Mouse (Mus musculus): ENCODE results near the gene Aip. TPM values are rescaled to one million over a fixed set of nuclear protein-coding genes. Genes with fewer than 3 reads are reported as not detected.

Aip gene
- polyA plus RNA-seq, 1 experiment from 2014 or later, result 169 TPM

GRCm38 (mm10) chr19:4156771-4157170 is 31.1 kb upstream of the Aip start:
- Histone ChIP-seq H3K36me3 (ENCODE audit: inconsistent target) (peaks cover 63% of the 10 kb centered on the region), H3K27ac (no peak overlapping the region), H3K79me2 (ENCODE audit: inconsistent target) (no peaks in the 10 kb centered on the region), H3K4me3 (ENCODE audit: inconsistent target) (no peak overlapping the region)
- 89% methylated on average over 11 of the region's 12 CpGs for WGBS (ENCODE audit: missing documents)

- 68% methylated on average over 20 of the region's 20 CpGs for WGBS (ENCODE audit: missing documents)
- H3K4me3 ChIP-seq (ENCODE audit: inconsistent target), result no peak overlapping the region
- H3K36me3 ChIP-seq (ENCODE audit: inconsistent target), result peaks cover 63% of the 10 kb centered on the region
- no peak overlapping the region for H3K27ac ChIP-seq
- H3K79me2 ChIP-seq (ENCODE audit: inconsistent target), result no peaks in the 10 kb centered on the region; the same call in 1 of the 2 replicates
Observed at GRCm38 (mm10) chr19:4156073-4156579, 30.5 kb upstream of the Aip start.

- Histone ChIP-seq H3K27ac (no peak overlapping the region), H3K36me3 (ENCODE audit: inconsistent target) (peaks cover 64% of the 10 kb centered on the region)
- 51% methylated on average over 6 of the region's 6 CpGs for WGBS (ENCODE audit: missing documents)
Observed at GRCm38 (mm10) chr19:4155223-4156072, 29.8 kb upstream of the Aip start.

GRCm38 (mm10) chr19:4154437-4155222 is 29.0 kb upstream of the Aip start:
- 22% methylated on average over 13 of the region's 13 CpGs for WGBS (ENCODE audit: missing documents)

More at GRCm38 (mm10) chr19:4155223-4156072, 29.8 kb upstream of the Aip start:
- no peak overlapping the region for H3K4me3 ChIP-seq (ENCODE audit: inconsistent target)
- H3K79me2 ChIP-seq (ENCODE audit: inconsistent target), result peaks cover 7% of the 10 kb centered on the region; the same call in 1 of the 2 replicates

GRCm38 (mm10) chr19:4153232-4153654 is 27.6 kb upstream of the Aip start, which contains the start of gene Ptprcap:
Gene Ptprcap, plus strand, starts transcription at chr19:4153604.
- H3K4me3 ChIP-seq (ENCODE audit: inconsistent target), result no peak within 1 kb of the TSS
- H3K36me3 ChIP-seq (ENCODE audit: inconsistent target), result peaks cover 55% of the 10 kb centered on the region

More at GRCm38 (mm10) chr19:4154437-4155222, 29.0 kb upstream of the Aip start:
- Histone ChIP-seq H3K27ac (no peak overlapping the region), H3K4me3 (ENCODE audit: inconsistent target) (no peak overlapping the region), H3K79me2 (ENCODE audit: inconsistent target) (peaks cover 15% of the 10 kb centered on the region), H3K36me3 (ENCODE audit: inconsistent target) (peaks cover 69% of the 10 kb centered on the region)

GRCm38 (mm10) chr19:4152445-4153231 is 27.0 kb upstream of the Aip start:
- Histone ChIP-seq H3K36me3 (ENCODE audit: inconsistent target) (peaks cover 53% of the 10 kb centered on the region), H3K27ac (no peak overlapping the region)

More at GRCm38 (mm10) chr19:4153232-4153654, 27.6 kb upstream of the Aip start, which contains the start of gene Ptprcap:
- no peak within 1 kb of the TSS for H3K27ac ChIP-seq
- WGBS (ENCODE audit: missing documents), result 88% methylated on average over 11 of the region's 11 CpGs
- peaks cover 26% of the 10 kb centered on the region for H3K79me2 ChIP-seq (ENCODE audit: inconsistent target)

GRCm38 (mm10) chr19:4151898-4152297 is 26.2 kb upstream of the Aip start:
- no peak overlapping the region for H3K4me3 ChIP-seq (ENCODE audit: inconsistent target)
- H3K79me2 ChIP-seq (ENCODE audit: inconsistent target), result peaks cover 26% of the 10 kb centered on the region
- 91% methylated on average over 5 of the region's 5 CpGs for WGBS (ENCODE audit: missing documents)
- H3K36me3 ChIP-seq (ENCODE audit: inconsistent target), result peaks cover 47% of the 10 kb centered on the region
- H3K27ac ChIP-seq, result no peak overlapping the region

More at GRCm38 (mm10) chr19:4152445-4153231, 27.0 kb upstream of the Aip start:
- peaks cover 26% of the 10 kb centered on the region for H3K79me2 ChIP-seq (ENCODE audit: inconsistent target)
- H3K4me3 ChIP-seq (ENCODE audit: inconsistent target), result no peak overlapping the region
- WGBS (ENCODE audit: missing documents), result 93% methylated on average over 8 of the region's 8 CpGs

- WGBS (ENCODE audit: missing documents), result 84% methylated on average over 4 of the region's 5 CpGs
- Histone ChIP-seq H3K79me2 (ENCODE audit: inconsistent target) (peaks cover 26% of the 10 kb centered on the region), H3K36me3 (ENCODE audit: inconsistent target) (peaks cover 43% of the 10 kb centered on the region), H3K27ac (no peak overlapping the region), H3K4me3 (ENCODE audit: inconsistent target) (no peak overlapping the region)
Observed at GRCm38 (mm10) chr19:4151488-4151860, 25.8 kb upstream of the Aip start.

- Histone ChIP-seq H3K27ac (no peak overlapping the region), H3K36me3 (ENCODE audit: inconsistent target) (peaks cover 41% of the 10 kb centered on the region), H3K79me2 (ENCODE audit: inconsistent target) (peaks cover 26% of the 10 kb centered on the region), H3K4me3 (ENCODE audit: inconsistent target) (no peak overlapping the region)
- 89% methylated on average over 22 of the region's 22 CpGs for WGBS (ENCODE audit: missing documents)
Observed at GRCm38 (mm10) chr19:4150567-4151487, 25.2 kb upstream of the Aip start.

GRCm38 (mm10) chr19:4149764-4150461 is 24.3 kb upstream of the Aip start:
- Histone ChIP-seq H3K36me3 (ENCODE audit: inconsistent target) (peaks cover 41% of the 10 kb centered on the region), H3K27ac (peak overlapping the region; percentile 83; the same call in 1 of the 2 replicates), H3K4me3 (ENCODE audit: inconsistent target) (peak overlapping the region; percentile 99), H3K79me2 (ENCODE audit: inconsistent target) (peaks cover 26% of the 10 kb centered on the region)
- 97% methylated on average over 16 of the region's 17 CpGs for WGBS (ENCODE audit: missing documents)

- 57% methylated on average over 7 of the region's 11 CpGs for WGBS (ENCODE audit: missing documents)
- Histone ChIP-seq H3K4me3 (ENCODE audit: inconsistent target) (peak overlapping the region; percentile 99), H3K79me2 (ENCODE audit: inconsistent target) (peaks cover 26% of the 10 kb centered on the region), H3K27ac (peak overlapping the region; percentile 83), H3K36me3 (ENCODE audit: inconsistent target) (peaks cover 41% of the 10 kb centered on the region)
Observed at GRCm38 (mm10) chr19:4149283-4149682, 23.6 kb upstream of the Aip start.

- Histone ChIP-seq H3K27ac (peak overlapping the region; percentile 83), H3K79me2 (ENCODE audit: inconsistent target) (peaks cover 26% of the 10 kb centered on the region), H3K36me3 (ENCODE audit: inconsistent target) (peaks cover 40% of the 10 kb centered on the region), H3K4me3 (ENCODE audit: inconsistent target) (peak overlapping the region; percentile 99)
- 1% methylated on average over 8 of the region's 8 CpGs for WGBS (ENCODE audit: missing documents)
Observed at GRCm38 (mm10) chr19:4148819-4149218, 23.2 kb upstream of the Aip start.

GRCm38 (mm10) chr19:4148491-4148806 is 22.8 kb upstream of the Aip start, which contains the start of gene Coro1b:
Gene Coro1b, plus strand, starts transcription at chr19:4148619.
- under 1% methylated on average over 33 of the region's 33 CpGs for WGBS (ENCODE audit: missing documents)
- H3K27ac ChIP-seq, result peak within 1 kb of the TSS; percentile 83
- peaks cover 26% of the 10 kb centered on the region for H3K79me2 ChIP-seq (ENCODE audit: inconsistent target)
- H3K36me3 ChIP-seq (ENCODE audit: inconsistent target), result peaks cover 36% of the 10 kb centered on the region
- H3K4me3 ChIP-seq (ENCODE audit: inconsistent target), result peak within 1 kb of the TSS; percentile 99
